Mouse (Mus musculus) forebrain, embryonic 16.5 days (tissue): Measurements from ENCODE around the gene Hes5. TPM values are rescaled to one million over a fixed set of nuclear protein-coding genes. Genes with fewer than 3 reads are reported as not detected.

Experiments
- ATAC-seq: fragments of 200-750 bp; cut with Nextera tagmentation; 2 replicates; pipeline ENCODE4 v1.8.0; 2017; ENCODE audit warnings: mild to moderate bottlenecking, moderate library complexity
- H3K27ac ChIP-seq: fragments of 300-500 bp; sonication (generic); 2 replicates; pipeline ENCODE4 v1.5.1; 2014; ENCODE audit warnings: low read length, control low read depth
- H3K27me3 ChIP-seq: fragments of 300-500 bp; sonication (generic); replicated peaks from 2 replicates; pipeline ENCODE4 v1.6.1; 2014; ENCODE audit warnings: low read length; ENCODE audit not compliant: control insufficient read depth, insufficient read depth
- H3K36me3 ChIP-seq: fragments of 300-500 bp; sonication (generic); 2 replicates; pipeline ENCODE4 v1.6.1; 2014; ENCODE audit not compliant: control insufficient read depth, insufficient read depth
- H3K4me1 ChIP-seq: fragments of 300-500 bp; sonication (generic); replicated peaks from 2 replicates; pipeline ENCODE4 v1.6.1; 2014; ENCODE audit warnings: low read length; ENCODE audit not compliant: control insufficient read depth, insufficient read depth
- H3K4me2 ChIP-seq: fragments of 300-500 bp; sonication (generic); 2 replicates; pipeline ENCODE4 v1.6.1; 2014; ENCODE audit warnings: mild to moderate bottlenecking, low read length, control low read depth
- H3K4me3 ChIP-seq: fragments of 300-500 bp; sonication (generic); replicated peaks from 2 replicates; pipeline ENCODE4 v1.5.1; 2014; ENCODE audit warnings: mild to moderate bottlenecking, low read length, control low read depth
- H3K9ac ChIP-seq: fragments of 300-500 bp; sonication (generic); replicated peaks from 2 replicates; pipeline ENCODE4 v1.6.1; 2014; ENCODE audit warnings: low read depth, low read length, control low read depth
- H3K9me3 ChIP-seq: fragments of 300-500 bp; sonication (generic); 2 replicates; pipeline ENCODE4 v1.6.1; 2016; ENCODE audit warnings: low read length; ENCODE audit not compliant: control insufficient read depth
- WGBS: fragments of 180-500 bp; shearing (Covaris S2); extraction: QIAGEN DNeasy Blood & Tissue Kit; methylation state at CpG from one replicate; pipeline ENCODE4 v1.1.7; 2014; 5-methylcytosine and 5-hydroxymethylcytosine counted together
- polyA plus RNA-seq: library from polyadenylated mRNA; unstranded; fragments of >200 nt; fragmentation: Nextera tagmentation; extraction: Ambion mirVana; gene quantifications from 2 replicates; pipeline ENCODE4 v1.2.1, GENCODE M21; 2015

Hes5 gene
- polyA plus RNA-seq, 1 experiment from 2014 or later, result 91.4 TPM

- WGBS, result 80% methylated on average over 1 of the region's 1 CpGs
- Histone ChIP-seq H3K4me1 (no peaks in the 10 kb centered on the region), H3K4me3 (no peak overlapping the region), H3K9me3 (no peaks in the 10 kb centered on the region), H3K27ac (no peak overlapping the region), H3K9ac (no peak overlapping the region), H3K36me3 (no peaks in the 10 kb centered on the region), H3K27me3 (no peaks in the 10 kb centered on the region), H3K4me2 (no peak overlapping the region)
- no peak for ATAC-seq
Observed at GRCm38 (mm10) chr4:154937746-154938145, 23.0 kb upstream of the Hes5 start.

- Histone ChIP-seq H3K4me1 (no peaks in the 10 kb centered on the region), H3K27me3 (no peaks in the 10 kb centered on the region), H3K36me3 (no peaks in the 10 kb centered on the region), H3K4me3 (no peak overlapping the region), H3K27ac (no peak overlapping the region), H3K9me3 (no peaks in the 10 kb centered on the region), H3K4me2 (no peak overlapping the region), H3K9ac (no peak overlapping the region)
- no peak for ATAC-seq
- 89% methylated on average over 2 of the region's 2 CpGs for WGBS
Observed at GRCm38 (mm10) chr4:154940156-154940555, 20.6 kb upstream of the Hes5 start.

DNA sequence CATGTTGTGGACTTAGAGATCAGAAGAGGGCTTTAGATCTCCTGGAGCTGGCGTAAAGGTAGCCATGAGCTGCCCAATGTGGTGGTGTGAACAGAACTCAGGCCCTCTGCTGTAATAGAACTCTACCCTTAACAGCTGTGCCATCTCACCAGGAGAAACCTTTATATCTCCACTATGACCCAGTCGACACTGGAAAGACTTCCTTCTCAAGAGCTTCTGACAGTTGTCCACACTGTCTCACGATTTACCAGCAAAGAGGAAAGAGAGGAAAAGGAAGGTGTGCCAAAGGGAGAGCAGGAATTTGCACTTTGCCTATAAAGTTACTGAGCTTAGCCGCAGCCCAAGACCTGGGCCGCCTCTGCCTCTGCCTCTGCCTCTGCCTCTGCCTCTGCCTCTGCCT is 18.9 kb upstream of the Hes5 start:
- Histone ChIP-seq H3K27me3 (no peaks in the 10 kb centered on the region), H3K4me3 (no peak overlapping the region), H3K9me3 (no peaks in the 10 kb centered on the region), H3K9ac (no peak overlapping the region), H3K4me1 (peaks cover 10% of the 10 kb centered on the region), H3K27ac (no peak overlapping the region), H3K36me3 (no peaks in the 10 kb centered on the region), H3K4me2 (no peak overlapping the region)
- no peak for ATAC-seq
- 94% methylated on average over 4 of the region's 5 CpGs for WGBS

DNA sequence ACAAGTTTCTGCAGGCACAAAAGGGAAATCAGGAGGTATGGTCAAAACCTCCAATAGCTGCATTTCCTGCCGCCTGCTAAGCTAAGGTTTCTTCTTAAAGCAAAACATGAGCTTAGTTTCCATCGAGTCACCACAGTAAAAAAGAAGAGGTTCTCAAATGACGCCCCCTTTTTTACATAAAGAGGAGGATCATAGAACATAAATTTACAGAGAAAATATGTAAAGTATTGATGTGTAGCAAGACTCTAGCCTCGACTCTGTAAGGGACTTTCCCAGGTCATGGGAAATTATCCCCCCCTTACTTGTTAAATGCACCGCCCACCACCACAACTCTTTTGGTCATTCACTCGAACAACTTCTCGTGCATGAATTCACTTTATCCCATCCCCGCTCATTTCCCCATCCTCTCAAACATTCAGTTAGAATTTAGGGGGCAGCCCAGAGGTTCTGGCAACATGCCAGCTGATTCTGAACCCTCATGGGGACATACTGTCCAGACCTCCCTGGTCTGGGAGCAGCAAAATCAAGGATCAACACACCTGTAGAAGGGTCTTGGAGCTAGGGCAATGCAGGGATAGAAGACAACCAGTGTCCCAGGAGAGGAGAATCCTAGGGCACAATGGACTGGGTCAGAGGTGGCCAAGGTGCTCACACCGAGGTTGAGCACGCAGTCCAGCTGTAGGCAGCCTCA is 17.9 kb upstream of the Hes5 start:
- Histone ChIP-seq H3K9ac (no peak overlapping the region), H3K4me3 (no peak overlapping the region), H3K9me3 (no peaks in the 10 kb centered on the region), H3K27me3 (no peaks in the 10 kb centered on the region), H3K36me3 (no peaks in the 10 kb centered on the region), H3K27ac (no peak overlapping the region), H3K4me1 (peaks cover 10% of the 10 kb centered on the region), H3K4me2 (no peak overlapping the region)
- 90% methylated on average over 10 of the region's 10 CpGs for WGBS
- ATAC-seq, result no peak

GRCm38 (mm10) chr4:154943323-154944039 is 17.2 kb upstream of the Hes5 start:
- Histone ChIP-seq H3K4me1 (peaks cover 15% of the 10 kb centered on the region), H3K27me3 (no peaks in the 10 kb centered on the region), H3K9ac (no peak overlapping the region), H3K9me3 (no peaks in the 10 kb centered on the region), H3K27ac (no peak overlapping the region), H3K36me3 (no peaks in the 10 kb centered on the region), H3K4me3 (no peak overlapping the region), H3K4me2 (no peak overlapping the region)
- ATAC-seq, result no peak
- WGBS, result 94% methylated on average over 6 of the region's 6 CpGs

DNA sequence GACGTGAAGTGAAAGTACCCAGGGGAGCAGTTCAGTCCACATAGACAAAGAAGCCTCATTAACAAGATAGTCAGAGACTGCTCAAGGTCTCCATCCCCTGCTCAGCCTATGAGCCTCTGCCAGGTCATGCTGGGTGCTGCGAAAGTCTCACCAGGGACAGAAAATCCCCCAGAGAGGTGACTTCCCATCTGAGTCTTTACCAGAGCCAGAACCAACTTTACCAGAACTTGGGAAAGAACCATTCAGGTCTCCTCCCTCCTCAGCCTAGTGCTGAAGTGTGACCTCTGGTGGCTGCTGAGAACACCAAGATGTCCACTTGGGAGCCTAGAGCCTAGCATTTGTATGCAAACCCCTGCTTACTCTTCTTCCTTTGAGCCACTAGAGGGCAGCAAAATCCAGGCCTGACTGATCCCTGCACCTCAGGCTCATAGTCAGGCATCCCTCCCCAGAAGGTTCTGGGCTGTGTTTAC is 16.6 kb upstream of the Hes5 start:
- H3K4me1 ChIP-seq, result peaks cover 20% of the 10 kb centered on the region
- WGBS, result 16% methylated on average over 2 of the region's 2 CpGs
- no peak overlapping the region for H3K4me2 ChIP-seq
- no peaks in the 10 kb centered on the region for H3K9me3 ChIP-seq
- ATAC-seq, result peak; percentile 67
- H3K4me3 ChIP-seq, result no peak overlapping the region
- no peaks in the 10 kb centered on the region for H3K27me3 ChIP-seq
- no peak overlapping the region for H3K27ac ChIP-seq
- H3K36me3 ChIP-seq, result no peaks in the 10 kb centered on the region
- H3K9ac ChIP-seq, result no peak overlapping the region

DNA sequence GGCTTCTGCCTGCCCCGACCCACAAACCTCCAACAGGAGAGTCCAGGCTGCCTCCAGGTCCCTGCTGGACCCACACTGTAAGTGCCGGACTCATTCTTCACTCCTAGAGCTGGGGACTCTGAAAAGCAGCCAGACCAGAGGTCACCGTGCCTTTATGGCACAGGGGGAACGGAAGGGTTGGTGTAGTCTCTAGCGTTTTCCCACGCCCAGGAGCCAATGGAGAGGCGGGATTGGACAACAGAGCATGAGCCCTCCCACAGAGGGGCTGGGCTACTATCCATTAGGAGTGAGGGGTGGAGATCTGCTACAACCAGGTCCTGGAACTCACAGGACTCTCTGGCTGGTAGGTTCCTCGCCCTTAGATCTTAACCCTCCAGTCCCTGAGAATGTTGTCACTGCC is 14.4 kb upstream of the Hes5 start:
- peak overlapping the region; percentile 34 for H3K4me3 ChIP-seq
- H3K36me3 ChIP-seq, result no peaks in the 10 kb centered on the region
- peak overlapping the region; percentile 54 for H3K9ac ChIP-seq
- 2% methylated on average over 8 of the region's 8 CpGs for WGBS
- no peaks in the 10 kb centered on the region for H3K27me3 ChIP-seq
- no peaks in the 10 kb centered on the region for H3K9me3 ChIP-seq
- no peak overlapping the region for H3K27ac ChIP-seq
- H3K4me1 ChIP-seq, result peaks cover 24% of the 10 kb centered on the region
- H3K4me2 ChIP-seq, result peak overlapping the region; percentile 57
- ATAC-seq, result peak; percentile 62

DNA sequence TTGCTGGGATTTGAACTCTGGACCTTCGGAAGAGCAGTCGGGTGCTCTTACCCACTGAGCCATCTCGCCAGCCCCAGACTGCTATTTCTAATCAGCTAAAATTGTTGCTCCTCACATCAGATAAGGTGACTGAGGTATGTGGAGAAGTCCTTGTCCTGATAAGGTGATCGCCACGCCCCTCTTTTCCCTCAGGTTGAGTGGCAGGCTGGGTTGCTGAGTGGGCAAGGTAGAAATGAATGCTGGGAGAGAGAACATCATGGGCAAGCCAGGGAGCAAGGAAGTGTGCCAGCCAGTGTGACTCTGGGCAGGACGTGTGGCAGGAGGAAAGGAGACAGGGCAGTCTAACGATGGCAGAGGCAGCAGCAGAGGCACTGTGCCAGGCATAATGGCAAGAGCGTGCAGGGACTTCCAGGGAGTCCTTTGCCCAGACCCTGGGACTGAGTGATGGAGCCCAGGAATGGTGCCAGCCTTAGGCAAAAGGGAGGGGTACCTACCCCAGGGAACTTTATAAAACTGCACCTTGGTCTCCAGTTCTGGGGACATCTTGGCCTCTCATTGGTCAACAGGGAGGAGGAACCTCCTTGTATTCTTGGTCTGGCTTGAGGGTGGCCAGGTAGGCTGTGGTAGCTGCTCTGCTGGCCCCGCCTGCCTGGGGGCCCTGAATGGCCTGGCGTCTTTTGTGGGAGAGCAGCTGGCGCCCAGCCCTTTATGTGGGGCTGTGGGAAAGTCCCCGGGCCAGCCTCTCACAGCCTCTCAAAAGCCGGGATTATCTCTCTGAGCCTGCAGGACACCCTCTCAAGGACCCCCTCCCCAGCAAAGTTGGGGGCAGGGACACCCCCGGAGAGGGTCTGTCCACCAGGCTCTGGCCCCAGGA is 12.4 kb upstream of the Hes5 start:
- Histone ChIP-seq H3K4me3 (no peak overlapping the region), H3K27me3 (no peaks in the 10 kb centered on the region), H3K27ac (peak overlapping the region; percentile 77), H3K36me3 (no peaks in the 10 kb centered on the region), H3K4me1 (peaks cover 35% of the 10 kb centered on the region), H3K9ac (no peak overlapping the region), H3K4me2 (no peak overlapping the region; the same call in 1 of the 2 replicates), H3K9me3 (no peaks in the 10 kb centered on the region)
- 21% methylated on average over 14 of the region's 14 CpGs for WGBS
- peak; percentile 82 for ATAC-seq
